Mouse (Mus musculus) CH12.LX (cell line): ENCODE measurements around the gene Jag2.

ENCODE experiments used
- EP300 ChIP-seq: IDR thresholded peaks from 2 replicates; pipeline ENCODE4 v1.6.1; 2011; ENCODE audit warnings: low read length, improper control_type of control experiment
- POLR2A ChIP-seq: IDR thresholded peaks from 2 replicates; pipeline ENCODE4 v1.6.1; 2011; ENCODE audit warnings: low read depth, mild to moderate bottlenecking, improper control_type of control experiment, low read length

DNA sequence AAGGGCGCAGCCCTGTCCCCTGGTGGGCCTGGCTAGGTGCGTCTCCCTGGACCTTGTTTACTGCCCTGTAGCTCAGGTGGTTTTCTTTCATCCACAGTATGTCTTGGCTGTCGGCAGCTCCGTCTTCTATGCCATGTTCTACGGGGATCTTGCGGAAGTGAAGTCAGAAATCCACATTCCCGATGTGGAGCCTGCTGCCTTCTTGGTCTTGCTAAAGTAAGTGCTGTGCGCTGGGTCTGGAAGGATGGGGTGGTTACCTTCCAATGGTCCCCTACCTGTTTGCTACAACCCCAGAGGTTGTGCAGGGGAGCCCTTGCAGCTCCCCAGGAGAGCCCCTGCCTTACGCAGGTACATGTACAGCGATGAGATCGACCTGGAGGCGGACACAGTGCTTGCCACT is 47.6 kb upstream of the Jag2 start:
- no peak for TF ChIP-seq EP300
- TF ChIP-seq POLR2A: no peak
